Mouse (Mus musculus) limb, embryonic 15.5 days (tissue): ENCODE results near the gene Zfp704. TPM values are rescaled to one million over a fixed set of nuclear protein-coding genes. Genes with fewer than 3 reads are reported as not detected.

ENCODE experiments used
- ATAC-seq: fragments of 200-750 bp; cut with Nextera tagmentation; 2 replicates; pipeline ENCODE4 v1.8.0; 2017; ENCODE audit warnings: low read depth, moderate TSS enrichment; ENCODE audit not compliant: insufficient number of reproducible peaks, low FRiP score, low TSS enrichment
- H3K27ac ChIP-seq: fragments of 300-500 bp; sonication (generic); 2 replicates; pipeline ENCODE4 v1.5.1; 2015; ENCODE audit warnings: moderate library complexity, mild to moderate bottlenecking, inconsistent platforms
- H3K27me3 ChIP-seq: fragments of 300-500 bp; sonication (generic); 2 replicates; pipeline ENCODE4 v1.6.1; 2015; ENCODE audit warnings: inconsistent platforms
- H3K36me3 ChIP-seq: fragments of 300-500 bp; sonication (generic); 2 replicates; pipeline ENCODE4 v1.6.1; 2015; ENCODE audit warnings: inconsistent platforms
- H3K4me1 ChIP-seq: fragments of 300-500 bp; sonication (generic); 2 replicates; pipeline ENCODE4 v1.6.1; 2015; ENCODE audit warnings: inconsistent platforms
- H3K4me2 ChIP-seq: fragments of 300-500 bp; sonication (generic); 2 replicates; pipeline ENCODE4 v1.6.1; 2015; ENCODE audit warnings: mild to moderate bottlenecking, inconsistent platforms
- H3K4me3 ChIP-seq: fragments of 300-500 bp; sonication (generic); 2 replicates; pipeline ENCODE4 v1.5.1; 2015; ENCODE audit warnings: mild to moderate bottlenecking, inconsistent platforms
- H3K9ac ChIP-seq: fragments of 300-500 bp; sonication (generic); 2 replicates; pipeline ENCODE4 v1.6.1; 2015; ENCODE audit warnings: inconsistent platforms
- H3K9me3 ChIP-seq: fragments of 300-500 bp; sonication (generic); 2 replicates; pipeline ENCODE4 v1.6.1; 2016; ENCODE audit warnings: inconsistent platforms
- WGBS: fragments of 180-500 bp; shearing (Covaris S2); methylation state at CpG from one replicate; pipeline ENCODE4 v1.1.7; 2015; 5-methylcytosine and 5-hydroxymethylcytosine counted together
- polyA plus RNA-seq: library from polyadenylated mRNA; unstranded; fragments of >200 nt; fragmentation: Nextera tagmentation; extraction: Ambion mirVana; gene quantifications from 2 replicates; pipeline ENCODE4 v1.2.1, GENCODE M21; 2015

Zfp704 gene
- polyA plus RNA-seq, 1 experiment from 2014 or later, result 9.4 TPM

GRCm38 (mm10) chr3:9550930-9551329, 59.0 kb downstream of the Zfp704 start:
- Histone ChIP-seq H3K4me3 (no peak overlapping the region), H3K36me3 (0 out of 2 replicates have a peak, but pooled peaks cover 3% of the 10 kb centered on the region), H3K27me3 (no peaks in the 10 kb centered on the region), H3K9ac (no peak overlapping the region), H3K9me3 (no peaks in the 10 kb centered on the region), H3K4me1 (peaks cover 24% of the 10 kb centered on the region), H3K27ac (no peak overlapping the region), H3K4me2 (no peak overlapping the region)
- WGBS, result 73% methylated on average over 1 of the region's 1 CpGs
- no peak for ATAC-seq

- H3K27me3 ChIP-seq, result no peaks in the 10 kb centered on the region
- H3K27ac ChIP-seq, result no peak overlapping the region
- no peak for ATAC-seq
- H3K9ac ChIP-seq, result no peak overlapping the region
- 0 out of 2 replicates have a peak, but pooled peaks cover 3% of the 10 kb centered on the region for H3K36me3 ChIP-seq
- H3K9me3 ChIP-seq, result no peaks in the 10 kb centered on the region
- WGBS, result 78% methylated on average over 5 of the region's 5 CpGs
- H3K4me3 ChIP-seq, result no peak overlapping the region
- H3K4me1 ChIP-seq, result peaks cover 24% of the 10 kb centered on the region
- no peak overlapping the region for H3K4me2 ChIP-seq
Measured at GRCm38 (mm10) chr3:9549815-9550214, 60.1 kb downstream of the Zfp704 start.

- H3K9me3 ChIP-seq, result no peaks in the 10 kb centered on the region
- peaks cover 24% of the 10 kb centered on the region for H3K4me1 ChIP-seq
- no peak overlapping the region for H3K27ac ChIP-seq
- H3K36me3 ChIP-seq, result 0 out of 2 replicates have a peak, but pooled peaks cover 3% of the 10 kb centered on the region
- 52% methylated on average over 10 of the region's 10 CpGs for WGBS
- H3K4me2 ChIP-seq, result no peak overlapping the region
- no peak overlapping the region for H3K4me3 ChIP-seq
- no peak for ATAC-seq
- no peaks in the 10 kb centered on the region for H3K27me3 ChIP-seq
- no peak overlapping the region for H3K9ac ChIP-seq
Measured at GRCm38 (mm10) chr3:9548188-9548587, 61.7 kb downstream of the Zfp704 start.

GRCm38 (mm10) chr3:9546882-9547620, 62.8 kb downstream of the Zfp704 start:
- H3K4me1 ChIP-seq, result peaks cover 21% of the 10 kb centered on the region
- H3K27ac ChIP-seq, result no peak overlapping the region
- no peak overlapping the region for H3K4me3 ChIP-seq
- no peak for ATAC-seq
- H3K36me3 ChIP-seq, result no peaks in the 10 kb centered on the region
- no peaks in the 10 kb centered on the region for H3K27me3 ChIP-seq
- H3K9ac ChIP-seq, result no peak overlapping the region
- WGBS, result 30% methylated on average over 15 of the region's 15 CpGs
- H3K9me3 ChIP-seq, result no peaks in the 10 kb centered on the region
- H3K4me2 ChIP-seq, result no peak overlapping the region

GRCm38 (mm10) chr3:9544421-9544820, 65.5 kb downstream of the Zfp704 start:
- Histone ChIP-seq H3K9me3 (no peaks in the 10 kb centered on the region), H3K4me3 (no peak overlapping the region), H3K27ac (no peak overlapping the region), H3K4me1 (peaks cover 15% of the 10 kb centered on the region), H3K4me2 (no peak overlapping the region), H3K27me3 (no peaks in the 10 kb centered on the region), H3K9ac (no peak overlapping the region), H3K36me3 (peaks cover 4% of the 10 kb centered on the region; the same call in 1 of the 2 replicates)
- 89% methylated on average over 2 of the region's 2 CpGs for WGBS
- no peak for ATAC-seq

- Histone ChIP-seq H3K4me2 (no peak overlapping the region), H3K27ac (no peak overlapping the region), H3K4me3 (no peak overlapping the region), H3K9me3 (no peaks in the 10 kb centered on the region), H3K4me1 (peaks cover 15% of the 10 kb centered on the region), H3K27me3 (no peaks in the 10 kb centered on the region), H3K36me3 (peaks cover 4% of the 10 kb centered on the region; the same call in 1 of the 2 replicates), H3K9ac (no peak overlapping the region)
- no peak for ATAC-seq
- WGBS, result 84% methylated on average over 5 of the region's 5 CpGs
Measured at GRCm38 (mm10) chr3:9543916-9544315, 66.0 kb downstream of the Zfp704 start.

- Histone ChIP-seq H3K9ac (no peak overlapping the region), H3K36me3 (peaks cover 4% of the 10 kb centered on the region; the same call in 1 of the 2 replicates), H3K4me2 (no peak overlapping the region), H3K4me1 (peaks cover 15% of the 10 kb centered on the region), H3K4me3 (no peak overlapping the region), H3K27ac (no peak overlapping the region), H3K27me3 (no peaks in the 10 kb centered on the region), H3K9me3 (no peaks in the 10 kb centered on the region)
- WGBS, result 54% methylated on average over 4 of the region's 4 CpGs
- ATAC-seq, result no peak
Measured at GRCm38 (mm10) chr3:9543463-9543862, 66.4 kb downstream of the Zfp704 start.

- Histone ChIP-seq H3K27ac (no peak overlapping the region), H3K36me3 (peaks cover 4% of the 10 kb centered on the region; the same call in 1 of the 2 replicates), H3K27me3 (no peaks in the 10 kb centered on the region), H3K9ac (no peak overlapping the region), H3K9me3 (no peaks in the 10 kb centered on the region), H3K4me2 (no peak overlapping the region), H3K4me1 (no peaks in the 10 kb centered on the region), H3K4me3 (no peak overlapping the region)
- ATAC-seq, result no peak
- 91% methylated on average over 14 of the region's 14 CpGs for WGBS
Measured at GRCm38 (mm10) chr3:9541561-9541960, 68.3 kb downstream of the Zfp704 start.

- Histone ChIP-seq H3K27me3 (no peaks in the 10 kb centered on the region), H3K9ac (no peak overlapping the region), H3K27ac (no peak overlapping the region), H3K9me3 (no peaks in the 10 kb centered on the region), H3K36me3 (peaks cover 4% of the 10 kb centered on the region; the same call in 1 of the 2 replicates), H3K4me3 (no peak overlapping the region), H3K4me2 (no peak overlapping the region), H3K4me1 (no peaks in the 10 kb centered on the region)
- no peak for ATAC-seq
- WGBS, result 83% methylated on average over 2 of the region's 2 CpGs
Measured at GRCm38 (mm10) chr3:9538510-9538909, 71.4 kb downstream of the Zfp704 start.

GRCm38 (mm10) chr3:9537889-9538288, 72.0 kb downstream of the Zfp704 start:
- Histone ChIP-seq H3K4me1 (no peaks in the 10 kb centered on the region), H3K27me3 (no peaks in the 10 kb centered on the region), H3K4me2 (no peak overlapping the region), H3K9ac (no peak overlapping the region), H3K27ac (no peak overlapping the region), H3K9me3 (no peaks in the 10 kb centered on the region), H3K36me3 (peaks cover 4% of the 10 kb centered on the region; the same call in 1 of the 2 replicates), H3K4me3 (no peak overlapping the region)
- WGBS, result 76% methylated on average over 7 of the region's 7 CpGs
- ATAC-seq, result no peak

GRCm38 (mm10) chr3:9530097-9530780, 79.6 kb downstream of the Zfp704 start:
- Histone ChIP-seq H3K27me3 (no peaks in the 10 kb centered on the region), H3K4me3 (no peak overlapping the region), H3K27ac (0 out of 2 replicates have a peak overlapping the region, but pooled peaks have one; percentile 22), H3K9ac (no peak overlapping the region), H3K4me1 (peaks cover 6% of the 10 kb centered on the region; the same call in 1 of the 2 replicates), H3K4me2 (no peak overlapping the region), H3K36me3 (0 out of 2 replicates have a peak, but pooled peaks cover 3% of the 10 kb centered on the region), H3K9me3 (no peaks in the 10 kb centered on the region)
- ATAC-seq, result peak; percentile 58; the same call in 1 of the 2 replicates
- 53% methylated on average over 9 of the region's 9 CpGs for WGBS

GRCm38 (mm10) chr3:9524429-9524828, 85.5 kb downstream of the Zfp704 start:
- no peak overlapping the region for H3K27ac ChIP-seq
- peaks cover 44% of the 10 kb centered on the region for H3K4me1 ChIP-seq
- H3K9me3 ChIP-seq, result no peaks in the 10 kb centered on the region
- H3K9ac ChIP-seq, result no peak overlapping the region
- H3K4me3 ChIP-seq, result no peak overlapping the region
- WGBS, result 58% methylated on average over 5 of the region's 5 CpGs
- ATAC-seq, result no peak
- no peaks in the 10 kb centered on the region for H3K36me3 ChIP-seq
- no peak overlapping the region for H3K4me2 ChIP-seq
- no peaks in the 10 kb centered on the region for H3K27me3 ChIP-seq
